Mouse (Mus musculus) ES-Bruce4 (cell line): ENCODE measurements around the gene Dab2ip. TPM values are rescaled to one million over a fixed set of nuclear protein-coding genes. Genes with fewer than 3 reads are reported as not detected.

ENCODE experiments used
- H3K27ac ChIP-seq: 2 replicates; pipeline ENCODE4 v1.5.1; 2012; ENCODE audit warnings: low read length, inconsistent platforms; ENCODE audit not compliant: insufficient read depth
- H3K27me3 ChIP-seq: 2 replicates; pipeline ENCODE4 v1.6.1; 2012; ENCODE audit warnings: mild to moderate bottlenecking, low read length, inconsistent platforms; ENCODE audit not compliant: control insufficient read depth, poor library complexity, insufficient read depth, severe bottlenecking
- H3K36me3 ChIP-seq: 2 replicates; pipeline ENCODE4 v1.6.1; 2012; ENCODE audit warnings: inconsistent platforms, mild to moderate bottlenecking, low read length, moderate library complexity; ENCODE audit not compliant: control insufficient read depth, poor library complexity, insufficient read depth, severe bottlenecking
- H3K4me1 ChIP-seq: one replicate; pipeline ENCODE4 v1.8.1; 2011; ENCODE audit warnings: low read length; ENCODE audit not compliant: control insufficient read depth, insufficient read depth
- H3K4me3 ChIP-seq: 2 replicates; pipeline ENCODE4 v1.5.1; 2011; ENCODE audit warnings: low read depth, mild to moderate bottlenecking, low read length
- H3K9ac ChIP-seq: 2 replicates; pipeline ENCODE4 v1.6.1; 2012; ENCODE audit warnings: low read depth, mild to moderate bottlenecking, inconsistent platforms; ENCODE audit not compliant: poor library complexity, severe bottlenecking
- H3K9me3 ChIP-seq: replicated peaks from 2 replicates; pipeline ENCODE4 v1.6.1; 2012; ENCODE audit warnings: mild to moderate bottlenecking, low read length, inconsistent platforms; ENCODE audit not compliant: control insufficient read depth, poor library complexity, insufficient read depth, severe bottlenecking
- CTCF ChIP-seq: IDR thresholded peaks from one replicate; pipeline ENCODE4 v1.8.1; 2011; ENCODE audit warnings: low read depth, low read length
- EP300 ChIP-seq: IDR thresholded peaks from 2 replicates; pipeline ENCODE4 v1.6.1; 2011; ENCODE audit warnings: low read depth, low read length; ENCODE audit not compliant: insufficient read depth
- POLR2A ChIP-seq: IDR thresholded peaks from one replicate; pipeline ENCODE4 v1.8.1; 2011; ENCODE audit warnings: low read length; ENCODE audit not compliant: insufficient read depth
- polyA plus RNA-seq: library from polyadenylated mRNA; stranded (reverse); fragments of >200 nt; gene quantifications from 2 replicates; pipeline ENCODE4 v1.2.4, GENCODE M21; 2011; ENCODE audit warnings: low read depth; ENCODE audit not compliant: missing spikeins, insufficient read depth, insufficient read length

Gene Dab2ip
- 29.4 and 37.3 TPM in 2 replicates for polyA plus RNA-seq

DNA sequence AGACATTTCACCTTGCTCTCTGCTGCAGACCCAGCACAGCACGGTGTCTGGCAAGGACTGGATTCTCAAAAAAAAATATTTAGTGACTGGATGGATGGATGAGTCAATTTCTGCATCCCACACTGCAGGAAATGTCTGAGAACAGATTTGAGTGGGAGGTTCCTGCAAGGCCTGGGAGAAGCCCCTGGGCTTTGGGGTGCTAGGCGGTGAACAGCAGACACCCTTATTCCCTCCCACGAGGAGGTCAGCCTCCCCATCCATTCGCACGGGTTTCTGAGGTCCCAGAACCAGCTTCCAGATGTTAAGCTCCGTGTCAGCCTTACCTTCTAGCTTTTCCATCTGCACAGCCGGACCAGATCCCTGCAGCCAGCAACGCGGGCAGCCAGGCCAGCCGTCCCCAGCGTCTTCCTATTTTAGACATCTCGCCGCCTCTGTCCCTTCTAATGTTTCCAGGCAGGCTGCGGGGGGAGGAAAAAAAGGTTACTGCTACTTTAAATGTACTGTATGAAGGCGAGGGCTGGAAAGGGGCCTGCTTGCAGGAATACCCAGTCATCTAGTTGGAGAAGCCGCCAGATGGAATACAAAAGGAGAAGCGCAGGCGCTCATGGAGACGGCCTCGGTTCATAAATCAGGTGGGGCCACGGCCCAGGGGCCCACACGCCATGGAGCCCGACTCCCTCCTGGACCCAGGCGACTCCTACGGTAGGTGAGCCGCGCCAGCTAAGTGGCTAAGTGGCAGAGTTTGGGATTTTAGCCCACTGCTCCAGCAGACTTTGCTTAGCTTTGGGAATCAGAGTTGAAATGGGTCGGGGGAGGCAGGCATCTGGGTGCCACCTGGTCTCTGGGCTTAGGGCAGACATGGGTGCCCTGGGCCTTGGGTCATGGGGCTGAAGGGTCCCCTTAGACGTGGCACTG, at the start of gene Dab2ip:
Gene Dab2ip, plus strand, starts transcription at position 356 of the 915 bp plus-strand sequence.
- TF ChIP-seq CTCF = no peak
- no peak for TF ChIP-seq EP300
- TF ChIP-seq POLR2A = no peak
- Histone ChIP-seq H3K4me3 (peak within 1 kb of the TSS; percentile 13), H3K9ac (peak within 1 kb of the TSS; percentile 46)

DNA sequence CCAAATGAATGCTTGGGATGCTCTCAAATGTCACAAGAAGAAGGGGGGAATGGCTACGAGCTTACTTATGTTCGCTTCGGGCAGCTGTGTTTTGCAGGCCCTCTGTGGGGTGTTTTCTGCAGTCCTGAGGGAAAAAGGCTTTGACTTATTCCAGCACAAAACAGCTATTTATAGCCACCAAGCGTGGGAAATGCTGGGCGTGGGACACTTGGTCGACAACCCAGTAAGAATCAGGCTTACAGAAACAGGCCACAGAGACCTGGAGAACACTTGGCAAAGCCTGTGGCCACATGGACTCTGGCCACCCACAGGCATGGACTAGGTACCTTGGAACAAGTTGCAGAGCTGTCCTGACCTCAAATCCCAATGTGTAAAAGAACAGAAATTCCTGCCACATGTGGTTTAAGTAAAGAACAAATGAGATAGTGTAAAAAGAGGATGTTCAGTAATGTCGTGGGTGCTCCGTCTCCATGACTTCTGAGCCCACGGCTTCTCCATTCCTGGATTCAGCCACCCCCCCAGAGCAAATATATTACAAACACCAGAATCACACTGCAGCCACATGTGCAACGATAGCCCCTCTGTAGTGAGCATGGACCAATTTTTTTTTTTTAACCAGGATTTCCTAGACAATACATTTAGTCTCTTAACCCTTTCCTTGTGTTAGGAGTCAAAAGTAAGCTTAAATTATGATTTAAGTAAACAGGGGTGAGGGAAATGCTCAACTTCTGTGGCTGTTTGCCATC, 49.3 kb upstream of the Dab2ip start:
- Histone ChIP-seq H3K4me3 (no peak overlapping the region), H3K36me3 (no peaks in the 10 kb centered on the region), H3K9ac (no peak overlapping the region), H3K9me3 (no peaks in the 10 kb centered on the region), H3K4me1 (peaks cover 6% of the 10 kb centered on the region), H3K27me3 (no peaks in the 10 kb centered on the region), H3K27ac (peak overlapping the region; percentile 1; the same call in 1 of the 2 replicates)
- TF ChIP-seq CTCF (no peak), EP300 (no peak), POLR2A (no peak)

More for the DNA sequence above, at the start of gene Dab2ip:
- Histone ChIP-seq H3K36me3 (no peaks in the 10 kb centered on the region), H3K27ac (no peak within 1 kb of the TSS), H3K4me1 (no peaks in the 10 kb centered on the region), H3K27me3 (no peaks in the 10 kb centered on the region), H3K9me3 (no peaks in the 10 kb centered on the region)

DNA sequence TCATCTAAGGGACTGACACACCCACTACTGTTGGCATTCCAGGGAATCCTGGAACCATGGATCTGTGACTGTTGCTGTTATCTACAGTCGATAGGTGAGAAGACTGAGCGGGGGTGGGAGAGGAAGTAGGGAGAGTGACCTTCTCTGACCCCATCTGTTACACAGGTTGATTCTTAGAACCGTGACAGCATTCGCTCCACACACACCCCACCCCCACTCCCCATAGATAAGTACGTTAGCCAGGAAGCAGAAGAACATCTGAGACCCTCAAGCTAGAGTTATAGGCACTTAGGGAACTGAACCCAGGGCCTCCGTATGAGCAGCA, 48.8 kb upstream of the Dab2ip start:
- TF ChIP-seq POLR2A (no peak), EP300 (peak; percentile 70), CTCF (no peak)
- H3K27me3 ChIP-seq = no peaks in the 10 kb centered on the region
- H3K4me3 ChIP-seq = no peak overlapping the region
- H3K9me3 ChIP-seq = no peaks in the 10 kb centered on the region
- no peak overlapping the region for H3K9ac ChIP-seq
- peaks cover 6% of the 10 kb centered on the region for H3K4me1 ChIP-seq
- H3K27ac ChIP-seq = peak overlapping the region; percentile 62
- H3K36me3 ChIP-seq = no peaks in the 10 kb centered on the region

DNA sequence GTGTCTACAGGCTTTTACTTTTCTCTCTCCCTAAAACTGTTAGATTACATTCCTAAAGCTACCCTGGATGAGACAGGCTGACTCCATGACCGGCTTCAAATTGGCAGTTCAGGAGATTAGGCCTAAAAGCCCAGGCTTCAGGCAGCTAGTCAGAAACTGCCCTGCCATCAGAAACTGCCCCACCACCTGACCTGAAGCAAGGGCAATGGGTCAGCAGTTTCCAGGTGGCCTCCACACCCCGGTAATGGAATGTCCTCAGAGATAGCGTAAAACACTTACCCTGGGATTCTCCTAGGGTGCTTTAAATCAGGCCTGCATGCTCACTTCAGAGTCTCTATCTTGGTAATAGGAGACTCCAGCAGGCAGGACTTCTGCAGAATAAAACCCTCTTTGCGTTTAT, 48.2 kb upstream of the Dab2ip start:
- Histone ChIP-seq H3K36me3 (no peaks in the 10 kb centered on the region), H3K4me3 (no peak overlapping the region), H3K9me3 (no peaks in the 10 kb centered on the region), H3K9ac (no peak overlapping the region), H3K4me1 (peaks cover 6% of the 10 kb centered on the region), H3K27me3 (no peaks in the 10 kb centered on the region), H3K27ac (peak overlapping the region; percentile 62)
- no peak for TF ChIP-seq EP300
- TF ChIP-seq CTCF = no peak
- no peak for TF ChIP-seq POLR2A

DNA sequence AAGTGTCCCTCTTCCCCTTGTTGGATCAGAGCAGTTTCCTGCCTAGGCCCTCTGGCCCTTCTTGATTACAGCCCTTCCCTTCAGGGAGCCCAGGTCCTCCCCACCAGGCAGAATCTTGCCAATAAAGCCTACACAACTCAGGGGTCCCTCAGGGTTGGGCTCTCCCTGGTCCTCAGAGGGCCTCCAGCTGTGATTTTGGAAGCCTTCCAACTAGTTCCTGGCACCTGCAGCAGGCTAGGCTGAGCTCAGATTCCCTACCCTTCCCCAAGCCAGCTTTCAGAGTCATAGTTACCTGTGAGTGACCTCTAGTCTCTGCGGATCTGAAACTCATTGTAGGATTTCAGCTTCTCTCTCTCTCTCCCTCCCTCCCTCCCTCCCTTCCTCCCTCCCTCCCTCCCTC, 47.1 kb upstream of the Dab2ip start:
- no peaks in the 10 kb centered on the region for H3K27me3 ChIP-seq
- no peaks in the 10 kb centered on the region for H3K9me3 ChIP-seq
- TF ChIP-seq CTCF (no peak), EP300 (no peak), POLR2A (no peak)
- no peaks in the 10 kb centered on the region for H3K36me3 ChIP-seq
- H3K27ac ChIP-seq = peak overlapping the region; percentile 79
- no peak overlapping the region for H3K4me3 ChIP-seq
- no peak overlapping the region for H3K9ac ChIP-seq
- H3K4me1 ChIP-seq = peaks cover 6% of the 10 kb centered on the region
